Mouse (Mus musculus) limb, embryonic 12.5 days (tissue): ENCODE results near the gene 9130213A22Rik. TPM values are rescaled to one million over a fixed set of nuclear protein-coding genes. Genes with fewer than 3 reads are reported as not detected.

Experiments
- ATAC-seq: fragments of 200-750 bp; cut with Nextera tagmentation; 2 replicates; pipeline ENCODE4 v1.8.0; 2017; ENCODE audit warnings: low read depth, moderate TSS enrichment; ENCODE audit not compliant: insufficient number of reproducible peaks, insufficient read depth, low FRiP score, low TSS enrichment
- H3K27ac ChIP-seq: fragments of 300-500 bp; sonication (generic); 2 replicates; pipeline ENCODE4 v1.5.1; 2016; ENCODE audit warnings: mild to moderate bottlenecking, moderate library complexity
- H3K27me3 ChIP-seq: fragments of 300-500 bp; sonication (generic); 2 replicates; pipeline ENCODE4 v1.6.1; 2016; ENCODE audit warnings: mild to moderate bottlenecking, moderate library complexity
- H3K36me3 ChIP-seq: fragments of 300-500 bp; sonication (generic); 2 replicates; pipeline ENCODE4 v1.6.1; 2016; ENCODE audit warnings: mild to moderate bottlenecking, moderate library complexity
- H3K4me1 ChIP-seq: fragments of 300-500 bp; sonication (generic); replicated peaks from 2 replicates; pipeline ENCODE4 v1.6.1; 2016
- H3K4me2 ChIP-seq: fragments of 300-500 bp; sonication (generic); 2 replicates; pipeline ENCODE4 v1.6.1; 2016; ENCODE audit warnings: mild to moderate bottlenecking, moderate library complexity
- H3K4me3 ChIP-seq: fragments of 300-500 bp; sonication (generic); replicated peaks from 2 replicates; pipeline ENCODE4 v1.5.1; 2016; ENCODE audit warnings: mild to moderate bottlenecking
- H3K9ac ChIP-seq: fragments of 300-500 bp; sonication (generic); replicated peaks from 2 replicates; pipeline ENCODE4 v1.6.1; 2016; ENCODE audit warnings: mild to moderate bottlenecking, moderate library complexity
- H3K9me3 ChIP-seq: fragments of 300-500 bp; sonication (generic); 2 replicates; pipeline ENCODE4 v1.6.1; 2016; ENCODE audit warnings: mild to moderate bottlenecking, moderate library complexity
- WGBS: fragments of 180-500 bp; shearing (Covaris S2); methylation state at CpG from one replicate; pipeline ENCODE4 v1.1.7; 2016; 5-methylcytosine and 5-hydroxymethylcytosine counted together
- polyA plus RNA-seq: library from polyadenylated mRNA; unstranded; fragments of >200 nt; fragmentation: Nextera tagmentation; extraction: Ambion mirVana; gene quantifications from 2 replicates; pipeline ENCODE4 v1.2.1, GENCODE M21; 2016

Gene 9130213A22Rik
- polyA plus RNA-seq, 1 experiment from 2014 or later, result 0.76 TPM

GRCm38 (mm10) chr11:69072666-69073064, 49.7 kb downstream of the 9130213A22Rik start:
- no peak for ATAC-seq
- H3K9ac ChIP-seq, result peak overlapping the region; percentile 38; the same call in 1 of the 2 replicates
- peak overlapping the region; percentile 21 for H3K4me3 ChIP-seq
- no peaks in the 10 kb centered on the region for H3K36me3 ChIP-seq
- peak overlapping the region; percentile 86 for H3K27ac ChIP-seq
- 14% methylated on average over 9 of the region's 9 CpGs for WGBS
- peaks cover 31% of the 10 kb centered on the region for H3K4me1 ChIP-seq
- no peaks in the 10 kb centered on the region for H3K27me3 ChIP-seq
- H3K9me3 ChIP-seq, result no peaks in the 10 kb centered on the region
- H3K4me2 ChIP-seq, result peak overlapping the region; percentile 50

- Histone ChIP-seq H3K27me3 (no peaks in the 10 kb centered on the region), H3K4me1 (peaks cover 31% of the 10 kb centered on the region), H3K9me3 (no peaks in the 10 kb centered on the region), H3K4me3 (peak overlapping the region; percentile 21), H3K9ac (no peak overlapping the region), H3K4me2 (peak overlapping the region; percentile 50), H3K27ac (no peak overlapping the region), H3K36me3 (no peaks in the 10 kb centered on the region)
- WGBS, result 87% methylated on average over 11 of the region's 11 CpGs
- ATAC-seq, result no peak
These were observed 50.2 kb downstream of the 9130213A22Rik start for GRCm38 (mm10) chr11:69072234-69072633.

GRCm38 (mm10) chr11:69071262-69071661, 51.1 kb downstream of the 9130213A22Rik start:
- 24% methylated on average over 9 of the region's 9 CpGs for WGBS
- Histone ChIP-seq H3K4me2 (peak overlapping the region; percentile 84), H3K9ac (peak overlapping the region; percentile 81), H3K9me3 (no peaks in the 10 kb centered on the region), H3K36me3 (no peaks in the 10 kb centered on the region), H3K4me1 (peaks cover 36% of the 10 kb centered on the region), H3K27me3 (peaks cover 2% of the 10 kb centered on the region; the same call in 1 of the 2 replicates), H3K27ac (peak overlapping the region; percentile 94), H3K4me3 (peak overlapping the region; percentile 62)
- no peak for ATAC-seq

DNA sequence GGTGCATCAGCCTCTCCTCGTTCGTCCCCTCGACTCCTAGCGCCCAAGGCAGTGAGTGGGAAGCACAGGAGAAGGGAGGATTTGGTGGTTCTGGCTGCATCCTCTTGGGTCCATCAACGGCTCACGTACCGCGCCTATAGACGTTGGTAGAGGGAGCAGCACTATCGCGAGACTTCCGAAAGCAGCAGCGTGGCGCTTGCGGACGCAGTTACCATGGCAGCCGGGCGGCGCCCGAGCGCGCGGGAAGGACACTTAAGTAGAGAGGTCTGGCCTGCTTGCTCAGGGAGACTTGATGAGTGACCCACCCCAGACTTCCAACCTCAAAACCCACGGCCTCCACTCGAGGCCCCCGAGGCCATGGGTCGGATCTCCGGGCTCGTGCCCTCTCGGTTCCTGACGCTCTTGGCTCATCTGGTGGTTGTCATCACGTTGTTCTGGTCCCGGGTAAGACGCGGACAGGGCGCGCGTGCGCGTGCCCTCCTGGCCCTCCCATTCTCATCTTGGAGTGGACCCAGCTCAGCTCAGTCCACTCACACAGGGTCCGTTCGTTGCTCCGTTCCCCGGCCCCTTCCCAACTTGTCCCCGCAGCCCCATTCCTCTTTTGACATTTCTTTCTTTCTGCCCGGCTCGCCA, 51.7 kb downstream of the 9130213A22Rik start, which contains the start of gene Tmem107:
TSS of gene Tmem107 (plus strand) at position 217 of the 633 bp plus-strand sequence.
- Histone ChIP-seq H3K4me2 (peak within 1 kb of the TSS; percentile 84), H3K9me3 (no peaks in the 10 kb centered on the region), H3K27ac (peak within 1 kb of the TSS; percentile 94), H3K36me3 (no peaks in the 10 kb centered on the region), H3K9ac (peak within 1 kb of the TSS; percentile 81), H3K4me3 (peak within 1 kb of the TSS; percentile 62), H3K4me1 (peaks cover 41% of the 10 kb centered on the region), H3K27me3 (peaks cover 4% of the 10 kb centered on the region; the same call in 1 of the 2 replicates)
- under 1% methylated on average over 47 of the region's 47 CpGs for WGBS
- peak; percentile 84 for ATAC-seq

- Histone ChIP-seq H3K4me2 (peak overlapping the region; percentile 84), H3K27ac (peak overlapping the region; percentile 94), H3K36me3 (no peaks in the 10 kb centered on the region), H3K27me3 (peaks cover 4% of the 10 kb centered on the region; the same call in 1 of the 2 replicates), H3K9ac (peak overlapping the region; percentile 81), H3K4me3 (peak overlapping the region; percentile 62), H3K9me3 (no peaks in the 10 kb centered on the region), H3K4me1 (peaks cover 41% of the 10 kb centered on the region)
- ATAC-seq, result no peak
- WGBS, result 1% methylated on average over 13 of the region's 13 CpGs
These were observed 52.3 kb downstream of the 9130213A22Rik start for GRCm38 (mm10) chr11:69070093-69070492.

Other genes starting within 250 kb of the 9130213A22Rik start
- gene Rnf222, start 234.0 kb downstream of the 9130213A22Rik start, polyA plus RNA-seq, result 0.05 TPM in 1 of 2 replicates, not detected in the other
- gene Rpl26, start 221.0 kb downstream of the 9130213A22Rik start, polyA plus RNA-seq, result 1,086 and 1,101 TPM in 2 replicates
- not detected in 2 replicates for gene Odf4, start 195.5 kb downstream of the 9130213A22Rik start, polyA plus RNA-seq
- 6.1 and 7.0 TPM in 2 replicates for gene Arhgef15, start 165.1 kb downstream of the 9130213A22Rik start, polyA plus RNA-seq
- gene Slc25a35, start 154.5 kb downstream of the 9130213A22Rik start, polyA plus RNA-seq, result 2.3 and 2.6 TPM in 2 replicates
- 64.6 and 69.6 TPM in 2 replicates for gene Rangrf, start 147.4 kb downstream of the 9130213A22Rik start, polyA plus RNA-seq
- gene Pfas, start 114.1 kb downstream of the 9130213A22Rik start, polyA plus RNA-seq, result 45.7 and 48.5 TPM in 2 replicates
- gene Ctc1, start 106.7 kb downstream of the 9130213A22Rik start, polyA plus RNA-seq, result 70.5 and 73.8 TPM in 2 replicates
- 169 and 171 TPM in 2 replicates for gene Aurkb, start 76.9 kb downstream of the 9130213A22Rik start, polyA plus RNA-seq
- gene Borcs6, start 62.9 kb downstream of the 9130213A22Rik start, polyA plus RNA-seq, result 9.2 and 10.0 TPM in 2 replicates
- gene Tmem107, start 51.8 kb downstream of the 9130213A22Rik start, polyA plus RNA-seq, result 39.5 and 41.0 TPM in 2 replicates
- 68.0 and 79.5 TPM in 2 replicates for gene Vamp2, start 34.1 kb downstream of the 9130213A22Rik start, polyA plus RNA-seq
- gene Per1, start 27.4 kb downstream of the 9130213A22Rik start, polyA plus RNA-seq, result 7.2 and 10.4 TPM in 2 replicates
- gene Hes7, start 2.2 kb downstream of the 9130213A22Rik start, polyA plus RNA-seq, result 0.56 and 0.74 TPM in 2 replicates
- 0.58 and 0.77 TPM in 2 replicates for gene Aloxe3, start 3.3 kb upstream of the 9130213A22Rik start, polyA plus RNA-seq
- 0.08 TPM in 1 of 2 replicates, not detected in the other for gene Alox12b, start 34.4 kb upstream of the 9130213A22Rik start, polyA plus RNA-seq
- gene Alox8, start 75.3 kb upstream of the 9130213A22Rik start, polyA plus RNA-seq, result 0.08 TPM in 1 of 2 replicates, not detected in the other
- 0.08 TPM in 1 of 2 replicates, not detected in the other for gene Gucy2e, start 114.4 kb upstream of the 9130213A22Rik start, polyA plus RNA-seq
- gene Cntrob, start 201.2 kb upstream of the 9130213A22Rik start, polyA plus RNA-seq, result 36.0 and 37.2 TPM in 2 replicates
- gene Trappc1, start 201.4 kb upstream of the 9130213A22Rik start, polyA plus RNA-seq, result 136 and 151 TPM in 2 replicates
- 1.9 and 2.5 TPM in 2 replicates for gene Kcnab3, start 203.7 kb upstream of the 9130213A22Rik start, polyA plus RNA-seq
- gene Rnf227, start 217.9 kb upstream of the 9130213A22Rik start, polyA plus RNA-seq, result 23.7 and 28.2 TPM in 2 replicates
- gene Chd3, start 246.8 kb upstream of the 9130213A22Rik start, polyA plus RNA-seq, result 121 and 124 TPM in 2 replicates